Mouse (Mus musculus): ENCODE measurements around the gene Tec.
"Not testable (repeated sequence)": the region's sequence is repeated elsewhere in the genome, so short reads cannot be mapped to it uniquely, and the experiment has no call there.

The Tec gene

GRCm38 (mm10) chr5:72828401-72828800 lies 39.9 kb downstream of the Tec start:
- no peak for DNase-seq (ENCODE audit: extremely low read depth, insufficient read length, low spot score)

GRCm38 (mm10) chr5:72827435-72827834 lies 40.8 kb downstream of the Tec start:
- DNase-seq (ENCODE audit: extremely low read depth, insufficient read length, low spot score) = no peak

- DNase-seq (ENCODE audit: extremely low read depth, insufficient read length, low spot score) = no peak
These were observed 41.8 kb downstream of the Tec start for GRCm38 (mm10) chr5:72826445-72826844.

GRCm38 (mm10) chr5:72820651-72821050 lies 47.6 kb downstream of the Tec start:
- DNase-seq (ENCODE audit: extremely low read depth, insufficient read length, low spot score) = no peak

- no peak for DNase-seq (ENCODE audit: extremely low read depth, insufficient read length, low spot score)
These were observed 48.1 kb downstream of the Tec start for GRCm38 (mm10) chr5:72820036-72820640.

- DNase-seq (ENCODE audit: extremely low read depth, insufficient read length, low spot score) = no peak
These were observed 49.6 kb downstream of the Tec start for GRCm38 (mm10) chr5:72818513-72819180.

- DNase-seq (ENCODE audit: extremely low read depth, insufficient read length, low spot score) = no peak
These were observed 50.7 kb downstream of the Tec start for GRCm38 (mm10) chr5:72817523-72818091.

GRCm38 (mm10) chr5:72816960-72817359 lies 51.3 kb downstream of the Tec start:
- not testable (repeated sequence) for DNase-seq (ENCODE audit: extremely low read depth, insufficient read length, low spot score)

- no peak for DNase-seq (ENCODE audit: extremely low read depth, insufficient read length, low spot score)
These were observed 51.8 kb downstream of the Tec start for GRCm38 (mm10) chr5:72816491-72816890.

- DNase-seq (ENCODE audit: extremely low read depth, insufficient read length, low spot score) = no peak
These were observed 52.2 kb downstream of the Tec start for GRCm38 (mm10) chr5:72816046-72816445.

- no peak for DNase-seq (ENCODE audit: extremely low read depth, insufficient read length, low spot score)
These were observed 52.9 kb downstream of the Tec start for GRCm38 (mm10) chr5:72815361-72815760.

- DNase-seq (ENCODE audit: extremely low read depth, insufficient read length, low spot score) = no peak
These were observed 54.2 kb downstream of the Tec start for GRCm38 (mm10) chr5:72814072-72814471.

GRCm38 (mm10) chr5:72812908-72813307 lies 55.4 kb downstream of the Tec start:
- DNase-seq (ENCODE audit: extremely low read depth, insufficient read length, low spot score) = no peak

- DNase-seq (ENCODE audit: extremely low read depth, insufficient read length, low spot score) = no peak
These were observed 56.0 kb downstream of the Tec start for GRCm38 (mm10) chr5:72812328-72812727.

GRCm38 (mm10) chr5:72811397-72811796 lies 56.9 kb downstream of the Tec start:
- DNase-seq (ENCODE audit: extremely low read depth, insufficient read length, low spot score) = no peak

- DNase-seq (ENCODE audit: extremely low read depth, insufficient read length, low spot score) = no peak
These were observed 57.3 kb downstream of the Tec start for GRCm38 (mm10) chr5:72810990-72811389.

GRCm38 (mm10) chr5:72809480-72809879 lies 58.8 kb downstream of the Tec start:
- DNase-seq (ENCODE audit: extremely low read depth, insufficient read length, low spot score) = no peak

- no peak for DNase-seq (ENCODE audit: extremely low read depth, insufficient read length, low spot score)
These were observed 59.7 kb downstream of the Tec start for GRCm38 (mm10) chr5:72808456-72809111.

GRCm38 (mm10) chr5:72802851-72803250 lies 65.4 kb downstream of the Tec start:
- DNase-seq (ENCODE audit: extremely low read depth, insufficient read length, low spot score) = peak; percentile 48

GRCm38 (mm10) chr5:72798563-72798962 lies 69.7 kb downstream of the Tec start:
- no peak for DNase-seq (ENCODE audit: extremely low read depth, insufficient read length, low spot score)

- no peak for DNase-seq (ENCODE audit: extremely low read depth, insufficient read length, low spot score)
These were observed 72.1 kb downstream of the Tec start for GRCm38 (mm10) chr5:72796186-72796613.
